Mouse (Mus musculus) regulatory T cell (primary cell): ENCODE measurements around the gene Usp30.

Experiments
- in situ Hi-C: fragments of 300-600 bp; cut with MboI, MseI; formaldehyde crosslinking; loops from one replicate; pipeline ENCODE4 v1.15.1; 2025; ENCODE audit warnings: high pct_unique_total_duplicates

Usp30 gene

GRCm38 (mm10) chr5:114065161-114065560 lies at the start of gene Usp30:
Gene Usp30 (plus strand): TSS chr5:114065461.
- in situ Hi-C loops = no loop called here

GRCm38 (mm10) chr5:114024390-114024789 lies 40.9 kb upstream of the Usp30 start:
- in situ Hi-C loops = no loop called here

GRCm38 (mm10) chr5:114024885-114025284 lies 40.4 kb upstream of the Usp30 start:
- in situ Hi-C loops = no loop called here

GRCm38 (mm10) chr5:114027217-114027944 lies 37.9 kb upstream of the Usp30 start:
- in situ Hi-C loops = no loop called here

GRCm38 (mm10) chr5:114028111-114028510 lies 37.1 kb upstream of the Usp30 start:
- in situ Hi-C loops = no loop called here

DNA sequence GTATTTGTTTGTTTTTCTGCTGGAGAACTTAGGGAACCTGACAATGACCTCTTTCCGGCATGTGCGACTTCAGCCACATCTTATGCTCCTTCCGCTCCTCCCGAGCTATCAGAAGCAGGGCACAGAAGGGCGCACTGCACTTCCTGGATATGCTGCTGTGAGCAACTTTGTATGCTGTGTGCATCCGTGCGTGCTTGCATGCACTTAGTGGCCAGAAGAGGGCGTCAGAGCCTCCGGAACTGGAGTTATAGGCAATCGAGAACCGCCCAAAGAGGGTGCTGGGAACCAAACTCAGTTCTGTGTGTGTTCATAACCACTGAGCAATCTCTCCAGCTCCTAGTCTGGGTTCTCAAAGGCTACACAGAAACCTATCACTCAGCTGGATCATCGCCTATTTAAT lies 34.6 kb upstream of the Usp30 start:
- in situ Hi-C loops = no loop called here

DNA sequence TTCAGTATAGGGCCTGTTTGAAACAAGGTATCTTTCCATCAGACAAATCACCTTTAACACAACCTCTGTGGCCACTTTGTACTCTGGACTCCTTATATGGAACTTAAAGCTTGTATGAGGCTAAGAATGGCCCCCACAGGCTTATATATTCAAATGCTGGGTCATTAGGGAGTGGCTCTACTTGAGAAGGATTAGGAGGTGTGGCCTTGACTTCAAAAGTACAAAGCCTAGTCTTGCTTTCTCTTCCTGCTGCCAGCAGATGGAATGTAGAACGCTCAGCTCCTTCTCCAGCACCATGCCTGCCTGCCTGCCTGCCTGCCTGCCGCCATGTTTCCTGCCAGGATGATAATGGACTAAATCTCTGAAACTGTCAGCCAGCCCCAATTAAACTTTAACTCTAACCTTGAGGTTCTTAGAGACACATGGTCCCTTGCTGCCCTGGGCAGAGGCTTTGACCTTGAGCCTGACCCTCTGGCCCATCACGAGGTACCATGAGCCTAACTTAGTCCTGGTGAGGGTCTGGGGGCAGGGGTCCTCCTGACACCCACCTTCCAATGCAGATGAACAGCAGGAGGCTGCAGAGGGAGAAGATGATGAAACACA lies 33.0 kb upstream of the Usp30 start:
- in situ Hi-C loops = no loop called here

GRCm38 (mm10) chr5:114034393-114034792 lies 30.9 kb upstream of the Usp30 start:
- in situ Hi-C loops = no loop called here

- in situ Hi-C loops = no loop called here
These were observed 30.1 kb upstream of the Usp30 start for GRCm38 (mm10) chr5:114035111-114035510.

DNA sequence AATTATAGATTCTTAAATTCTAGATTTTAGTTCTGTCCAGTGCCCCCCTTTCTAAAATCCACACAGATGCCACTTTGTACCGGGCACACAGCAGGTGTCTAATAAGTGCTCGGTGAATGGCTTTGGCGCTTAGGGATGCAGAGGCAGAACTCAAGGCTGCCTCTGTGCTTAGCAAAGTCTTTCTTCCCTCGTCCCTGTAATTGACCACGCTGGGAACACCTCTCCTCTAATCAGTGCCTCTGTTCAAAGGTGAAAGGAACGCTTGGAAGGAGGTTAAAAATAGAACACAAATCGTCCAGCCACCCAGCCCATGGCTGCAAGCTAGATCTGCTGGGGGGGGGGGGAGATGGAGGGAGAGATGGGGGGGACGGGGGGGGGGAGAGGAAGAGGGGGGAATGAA lies 24.8 kb upstream of the Usp30 start:
- in situ Hi-C loops = loop anchor here (10.0 kb wide), 1 partner anchor 86 kb away; no protein-coding TSS in a partner anchor

DNA sequence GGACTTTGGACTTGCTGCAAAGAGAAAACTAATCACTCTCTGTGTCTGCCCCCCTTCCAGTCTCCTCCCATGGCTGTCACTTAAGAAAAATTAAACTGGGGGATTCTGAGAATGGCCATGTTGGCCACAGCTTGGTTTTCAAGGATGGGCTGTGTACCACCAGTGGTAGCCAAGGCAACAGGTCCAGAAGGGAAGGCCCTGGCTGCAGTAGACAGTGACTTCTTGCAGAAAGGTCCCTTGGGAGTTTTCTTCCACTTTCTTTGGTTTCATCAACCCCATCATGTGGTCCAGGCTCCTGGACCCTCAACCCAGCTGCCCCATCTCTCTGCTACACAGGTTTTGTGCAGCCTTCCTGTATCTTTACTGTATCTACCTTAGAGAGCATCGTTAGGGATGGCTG lies 24.4 kb upstream of the Usp30 start:
- in situ Hi-C loops = loop anchor here (10.0 kb wide), 1 partner anchor 86 kb away; no protein-coding TSS in a partner anchor

GRCm38 (mm10) chr5:114041327-114041930 lies 23.8 kb upstream of the Usp30 start:
- in situ Hi-C loops = loop anchor here (10.0 kb wide), 1 partner anchor 87 kb away; no protein-coding TSS in a partner anchor

GRCm38 (mm10) chr5:114043800-114044199 lies 21.5 kb upstream of the Usp30 start:
- in situ Hi-C loops = loop anchor here (10.0 kb wide), 1 partner anchor 89 kb away; no protein-coding TSS in a partner anchor

DNA sequence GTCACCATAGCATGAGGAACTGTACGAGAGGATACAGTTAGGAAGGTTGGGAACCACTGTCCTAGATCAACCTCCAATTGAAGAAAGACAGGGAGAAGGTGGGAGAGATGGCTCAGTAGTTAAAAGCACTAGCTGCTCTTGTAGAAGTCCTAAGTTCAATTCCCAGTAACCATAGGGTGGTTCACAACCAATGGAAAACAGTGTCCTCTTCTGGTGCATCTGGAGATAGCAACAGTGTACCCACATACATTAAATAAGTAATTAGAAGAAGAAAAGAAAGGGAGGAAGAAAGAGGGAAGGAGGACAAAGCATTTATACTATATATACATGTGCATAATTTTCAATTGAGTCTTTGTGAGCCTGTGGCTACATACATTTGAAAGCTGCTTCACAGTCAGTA lies 20.1 kb upstream of the Usp30 start:
- in situ Hi-C loops = loop anchor here (10.0 kb wide), 1 partner anchor 90 kb away; no protein-coding TSS in a partner anchor

- in situ Hi-C loops = loop anchor here (10.0 kb wide), 1 partner anchor 91 kb away; no protein-coding TSS in a partner anchor
These were observed 19.1 kb upstream of the Usp30 start for GRCm38 (mm10) chr5:114046151-114046550.

DNA sequence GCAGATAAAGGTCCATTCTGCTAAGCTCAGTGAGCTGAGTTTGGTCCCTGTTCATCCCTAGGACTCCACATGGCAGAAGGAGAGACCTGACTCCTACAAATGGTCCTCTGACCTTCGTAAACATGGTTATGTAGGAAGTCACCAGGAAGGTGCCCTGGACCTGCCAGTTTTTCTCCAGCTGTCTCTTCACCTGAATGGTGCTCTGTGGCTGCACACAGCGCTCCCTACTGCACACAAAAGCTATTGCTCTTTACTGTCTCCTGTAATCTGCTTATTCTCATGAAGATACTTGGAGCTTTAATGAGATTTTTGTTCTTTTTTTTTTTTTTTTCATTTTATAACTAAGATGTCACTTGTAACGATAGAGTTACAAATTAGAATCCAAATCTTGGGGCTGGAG lies 18.7 kb upstream of the Usp30 start:
- in situ Hi-C loops = loop anchor here (10.0 kb wide), 1 partner anchor 92 kb away; no protein-coding TSS in a partner anchor

- in situ Hi-C loops = loop anchor here (10.0 kb wide), 1 partner anchor 92 kb away; no protein-coding TSS in a partner anchor
These were observed 18.1 kb upstream of the Usp30 start for GRCm38 (mm10) chr5:114047182-114047581.

GRCm38 (mm10) chr5:114048731-114049308 lies 16.4 kb upstream of the Usp30 start:
- in situ Hi-C loops = loop anchor here (10.0 kb wide), 1 partner anchor 94 kb away; no protein-coding TSS in a partner anchor

DNA sequence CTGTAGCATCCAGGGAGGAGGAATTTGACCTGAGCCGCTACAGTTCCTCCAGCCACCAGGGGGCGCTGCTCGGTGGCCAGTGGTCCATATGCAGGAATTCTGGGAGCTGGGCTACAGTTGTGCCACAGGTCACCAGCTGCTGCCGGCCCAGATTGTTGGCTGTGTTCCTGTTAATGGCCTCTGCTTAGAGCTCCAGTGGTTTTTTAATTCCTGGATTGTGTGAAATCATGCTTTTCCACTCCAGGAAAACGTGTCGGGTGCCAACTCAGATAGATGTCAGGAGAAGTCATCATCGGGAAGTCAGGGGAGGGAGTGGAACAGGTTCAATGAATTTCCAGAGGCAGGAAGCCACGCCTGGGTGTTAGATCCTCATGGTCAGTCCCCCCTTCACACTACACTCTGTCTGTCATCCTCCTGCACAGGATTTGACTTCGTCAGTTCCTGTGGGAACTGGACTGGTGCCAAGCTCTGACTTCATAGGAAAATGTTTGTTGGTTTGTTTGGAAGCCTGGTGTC lies 13.0 kb upstream of the Usp30 start:
- in situ Hi-C loops = no loop called here

GRCm38 (mm10) chr5:114057129-114057731 lies 8.0 kb upstream of the Usp30 start:
- in situ Hi-C loops = loop anchor here (5.0 kb wide), 1 partner anchor 55 kb away; the partner anchor contains the start of gene Dao

DNA sequence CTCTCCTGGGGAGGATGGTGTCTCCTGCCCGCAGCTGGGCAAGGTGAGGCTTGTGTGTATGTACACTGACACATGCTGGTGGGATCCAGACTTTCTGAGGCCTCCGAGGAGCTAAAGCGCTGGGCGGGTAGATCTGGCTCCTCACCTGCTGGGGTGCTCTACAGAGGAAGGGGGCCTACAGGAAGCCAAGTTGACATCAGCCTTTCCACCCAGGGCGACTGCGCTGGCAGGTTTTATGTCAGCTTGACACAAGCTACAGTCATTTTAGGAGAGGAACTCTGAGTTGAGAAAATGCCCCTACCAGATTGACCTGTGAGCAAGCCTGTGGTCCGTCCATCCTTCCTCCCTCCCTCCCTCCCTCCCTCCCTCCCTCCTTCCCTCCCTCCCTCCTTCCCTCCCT lies 3.6 kb upstream of the Usp30 start:
- in situ Hi-C loops = no loop called here
